Mouse (Mus musculus) B cell, adult (primary cell): ENCODE results near the gene Ino80. TPM values are rescaled to one million over a fixed set of nuclear protein-coding genes. Genes with fewer than 3 reads are reported as not detected.

Experiments
- total RNA-seq: library from RNA; stranded (reverse); gene quantifications from 4 replicates; pipeline ENCODE4 v1.2.4, GENCODE M21; 2023; ENCODE audit not compliant: inconsistent age

Gene Ino80
- 38.9 to 47.4 TPM (median 42.3 TPM) in 4 replicates for total RNA-seq

DNA sequence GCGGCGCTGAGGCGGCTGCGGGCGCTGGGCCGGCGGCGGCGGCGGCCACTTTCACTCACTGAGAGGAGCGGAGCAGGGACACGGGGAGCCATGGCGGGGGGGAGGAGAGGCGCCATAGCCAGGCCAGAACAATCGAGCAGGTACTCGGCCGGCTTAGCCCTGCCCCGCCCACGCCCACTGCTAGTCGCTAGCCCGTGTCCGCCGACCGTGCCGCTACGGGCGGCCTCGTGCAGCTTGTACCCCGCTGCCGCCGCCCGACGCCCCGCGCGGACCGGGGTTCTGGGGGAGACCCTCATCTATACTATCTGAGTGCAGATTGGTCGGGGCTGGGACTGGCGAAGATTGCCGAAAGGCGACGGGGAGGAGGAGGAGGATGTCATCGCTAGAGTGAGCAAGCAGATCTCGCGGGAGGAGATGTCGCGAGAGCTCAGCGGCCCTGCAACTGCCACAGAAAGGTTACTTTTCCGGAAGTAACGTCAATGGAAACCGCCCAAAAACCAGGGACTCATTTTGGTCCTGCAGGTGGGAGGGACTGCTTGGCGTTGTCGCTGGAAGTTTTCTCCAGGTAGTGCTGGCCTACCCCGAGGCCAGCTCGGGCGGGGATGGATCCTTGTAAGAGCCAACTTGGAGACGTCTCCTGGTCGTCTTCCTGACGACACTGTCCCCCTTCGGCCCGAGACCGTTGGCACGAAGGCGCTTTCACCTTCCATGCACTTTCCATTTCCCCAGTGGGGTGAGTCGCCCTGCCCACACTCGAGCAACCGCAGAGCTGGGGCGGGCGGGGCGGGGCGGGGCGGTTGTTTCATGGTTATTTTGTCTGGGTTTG lies at the start of gene Ino80:
Gene Ino80 (minus strand): TSS at position 117 of the 826 bp plus-strand sequence.

DNA sequence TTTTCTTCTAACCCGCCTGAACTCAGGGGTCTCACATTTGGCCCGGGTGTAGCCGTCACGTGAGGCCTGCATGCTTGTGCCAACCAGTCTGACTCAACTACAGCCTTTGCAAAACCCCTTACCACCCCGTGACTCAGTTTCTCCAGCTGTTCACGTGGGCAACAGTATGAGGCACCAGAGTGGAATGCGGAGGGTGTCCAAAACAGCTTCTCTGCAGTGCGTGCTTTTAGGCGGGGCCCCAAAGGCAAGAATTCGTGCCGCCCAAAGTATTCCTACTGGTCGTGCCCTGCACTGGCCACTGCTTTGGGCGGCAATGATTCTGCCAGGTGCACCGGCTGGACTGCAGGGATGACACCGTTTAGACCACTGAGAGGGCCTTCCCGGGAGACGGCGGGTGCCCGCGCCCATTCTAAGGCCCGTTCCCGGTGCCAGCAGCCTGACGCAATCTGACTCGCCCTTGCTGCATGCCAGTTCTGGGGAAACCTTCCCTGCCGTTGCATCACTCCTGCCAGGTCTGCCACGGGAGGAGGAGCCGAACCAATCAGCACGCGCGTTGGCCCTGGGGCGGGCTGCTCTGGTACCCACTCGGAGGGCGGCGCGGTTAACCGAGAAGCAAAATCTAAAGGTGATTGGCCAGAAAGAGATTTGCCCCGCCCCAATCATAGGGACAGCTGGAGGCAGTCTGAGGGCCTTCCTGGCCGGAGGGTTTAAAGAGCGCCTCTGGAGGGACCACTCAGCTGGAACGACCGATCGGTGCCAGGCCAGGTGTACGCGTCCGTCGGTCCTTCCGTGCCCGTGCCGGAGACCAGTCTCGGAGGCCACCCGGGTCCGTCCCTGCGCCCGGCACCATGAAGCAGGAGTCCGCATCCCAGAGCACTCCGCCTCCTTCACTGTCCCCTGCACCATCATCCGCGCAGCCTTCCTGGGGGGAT lies 126.7 kb downstream of the Ino80 start, which contains the start of gene Chac1:
Gene Chac1 (plus strand): TSS at position 675 of the 932 bp plus-strand sequence.

DNA sequence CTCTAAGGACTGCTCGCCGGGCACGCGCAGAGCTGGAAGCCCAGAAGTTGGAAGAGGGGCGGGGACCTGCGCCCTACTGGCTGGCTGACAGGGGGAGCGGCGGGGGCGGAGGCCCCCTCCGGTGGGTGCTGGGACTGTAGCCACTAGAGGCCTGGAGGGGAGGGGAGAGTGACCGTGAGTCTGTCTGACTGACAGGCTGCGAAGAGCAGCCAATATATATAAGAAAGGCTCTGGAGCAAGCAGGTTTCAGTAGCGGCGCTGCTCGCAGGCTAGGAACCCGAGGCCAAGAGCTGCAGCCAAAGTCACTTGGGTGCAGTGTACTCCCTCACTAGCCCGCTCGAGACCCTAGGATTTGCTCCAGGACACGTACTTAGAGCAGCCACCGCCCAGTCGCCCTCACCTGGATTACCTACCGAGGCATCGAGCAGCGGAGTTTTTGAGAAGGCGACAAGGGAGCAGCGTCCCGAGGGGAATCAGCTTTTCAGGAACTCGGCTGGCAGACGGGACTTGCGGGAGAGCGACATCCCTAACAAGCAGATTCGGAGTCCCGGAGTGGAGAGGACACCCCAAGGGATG lies 151.8 kb downstream of the Ino80 start, which contains the start of gene Dll4:
Gene Dll4 (plus strand): TSS at position 217 of the 576 bp plus-strand sequence.

Other genes with a start within 250 kb of the Ino80 start
- gene Ppp1r14d, start 247.8 kb downstream of the Ino80 start, total RNA-seq: not detected in 4 replicates
- gene Spint1, start 240.3 kb downstream of the Ino80 start, total RNA-seq: 0.45 to 0.60 TPM in 2 of 4 replicates, not detected in the others
- not detected in 4 replicates for gene Rhov, start 206.4 kb downstream of the Ino80 start, total RNA-seq
- gene Vps18, start 188.9 kb downstream of the Ino80 start, total RNA-seq: 90.9 to 99.3 TPM (median 94.4 TPM) in 4 replicates
- gene Dll4, start 151.9 kb downstream of the Ino80 start, total RNA-seq: 0.54 to 0.96 TPM (median 0.76 TPM) in 4 replicates
- gene Chac1, start 126.5 kb downstream of the Ino80 start, total RNA-seq: 0.54 to 1.1 TPM (median 0.83 TPM) in 4 replicates
- 0.10 to 0.36 TPM (median 0.10 TPM) in 3 of 4 replicates, not detected in the other for gene Exd1, start 69.9 kb upstream of the Ino80 start, total RNA-seq
- 69.0 to 78.1 TPM (median 70.2 TPM) in 4 replicates for gene Chp1, start 70.0 kb upstream of the Ino80 start, total RNA-seq
- 2.2 to 3.9 TPM (median 3.3 TPM) in 4 replicates for gene Nusap1, start 140.6 kb upstream of the Ino80 start, total RNA-seq
- 1.4 to 2.3 TPM (median 1.7 TPM) in 4 replicates for gene Oip5, start 140.8 kb upstream of the Ino80 start, total RNA-seq
- 14.0 to 19.5 TPM (median 16.4 TPM) in 4 replicates for gene Ndufaf1, start 185.1 kb upstream of the Ino80 start, total RNA-seq
- gene Rtf1, start 197.4 kb upstream of the Ino80 start, total RNA-seq: 52.8 to 57.7 TPM (median 53.4 TPM) in 4 replicates